Mouse (Mus musculus): Measurements from ENCODE around the gene Nbl1.
A peak's percentile ranks its signal among the peaks of the same experiment; 100 is the strongest.

The Nbl1 gene

GRCm38 (mm10) chr4:139100326-139100725, 7.5 kb upstream of the Nbl1 start:
- no peak for DNase-seq (ENCODE audit: low spot score in 2 of 2)

DNA sequence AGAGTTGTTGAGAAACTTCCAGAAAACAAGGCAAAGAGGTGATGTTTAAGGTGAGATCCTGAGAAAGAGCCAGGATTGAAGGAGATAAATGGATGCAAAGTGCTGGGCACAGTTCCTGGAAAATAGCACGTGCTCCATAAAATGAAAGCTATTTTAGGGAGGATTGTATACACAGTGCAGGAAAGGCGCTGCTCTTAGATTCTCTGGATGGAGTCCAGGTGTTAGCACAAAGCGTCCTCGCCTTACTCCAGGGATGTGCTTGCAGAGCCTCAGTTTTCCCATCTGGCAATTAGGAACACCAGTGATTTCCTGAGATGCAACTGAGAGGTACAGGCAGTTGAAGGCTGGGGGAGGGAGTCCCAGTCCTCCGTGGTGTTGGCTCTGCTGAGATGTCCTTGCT, 3.4 kb upstream of the Nbl1 start:
- DNase-seq (ENCODE audit: low spot score in 2 of 2), result no peak

GRCm38 (mm10) chr4:139095406-139095805, 2.6 kb upstream of the Nbl1 start:
- DNase-seq (ENCODE audit: low spot score in 2 of 2), result no peak

GRCm38 (mm10) chr4:139093196-139093530, 370 bp upstream of the Nbl1 start:
- DNase-seq (ENCODE audit: low spot score in 2 of 2), result no peak

DNA sequence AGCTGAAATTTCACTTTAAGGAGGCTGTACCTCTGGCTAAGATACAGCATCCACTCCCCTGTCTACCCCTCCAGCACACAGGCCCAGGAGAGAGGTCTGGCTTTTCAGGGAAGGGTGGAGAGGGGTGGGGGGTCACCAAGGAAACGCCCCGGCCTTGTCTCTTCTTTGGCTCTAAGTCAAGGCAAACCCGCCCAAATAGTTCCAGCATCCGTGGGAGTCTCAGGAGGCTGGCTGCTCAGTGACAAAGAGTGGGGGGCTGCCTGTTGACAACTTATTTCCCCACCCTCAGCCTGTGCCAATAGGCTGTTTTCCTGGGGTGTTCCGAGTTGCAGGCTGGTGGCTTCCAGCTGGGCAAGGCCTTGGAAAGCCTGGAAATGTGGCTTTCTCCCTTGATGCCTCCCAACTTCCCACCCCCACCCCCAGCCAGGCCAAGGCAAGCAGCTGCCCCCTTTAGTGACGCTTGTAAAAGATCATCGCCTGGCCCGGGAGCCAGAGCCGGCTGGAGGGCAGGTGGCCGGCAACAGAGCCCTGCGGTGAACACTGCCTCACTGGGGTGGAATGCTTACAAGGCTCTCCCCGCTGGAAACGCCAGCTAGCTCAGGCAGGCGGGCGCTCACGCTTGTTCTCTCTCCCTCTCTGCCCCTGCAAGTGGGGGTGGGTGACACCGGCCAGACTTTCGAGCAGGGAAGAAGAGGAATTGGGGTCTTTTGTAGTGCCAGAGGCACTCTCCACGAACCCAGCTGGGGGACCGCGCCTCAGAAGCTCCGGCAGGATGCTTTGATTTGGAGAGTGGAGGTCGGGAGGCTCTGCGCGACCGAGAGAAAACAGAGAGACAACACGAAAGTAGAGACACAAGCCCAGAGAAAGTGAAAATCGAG, 1.1 kb downstream of the Nbl1 start:
- DNase-seq (ENCODE audit: low spot score in 2 of 2), result no peak

DNA sequence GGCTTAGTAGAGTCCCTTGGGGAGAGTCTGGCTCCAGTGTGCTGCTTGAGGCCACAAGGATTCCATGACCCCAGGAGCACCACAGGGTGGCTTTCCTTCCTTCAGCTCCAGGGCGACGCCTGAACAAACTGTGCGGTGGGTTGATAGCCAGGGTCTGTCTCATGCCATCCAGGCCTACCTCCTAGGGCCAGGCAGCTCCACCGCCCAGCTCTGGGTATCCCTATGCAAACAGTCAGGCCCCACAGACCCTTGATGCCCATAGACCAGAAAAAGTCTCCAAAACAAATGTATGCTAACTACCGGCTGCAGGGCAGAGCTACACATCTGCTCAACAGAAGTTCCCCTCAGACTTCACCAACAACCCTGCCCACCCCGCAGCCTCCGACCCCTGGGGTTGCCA, 1.7 kb downstream of the Nbl1 start:
- no peak for DNase-seq (ENCODE audit: low spot score in 2 of 2)

DNA sequence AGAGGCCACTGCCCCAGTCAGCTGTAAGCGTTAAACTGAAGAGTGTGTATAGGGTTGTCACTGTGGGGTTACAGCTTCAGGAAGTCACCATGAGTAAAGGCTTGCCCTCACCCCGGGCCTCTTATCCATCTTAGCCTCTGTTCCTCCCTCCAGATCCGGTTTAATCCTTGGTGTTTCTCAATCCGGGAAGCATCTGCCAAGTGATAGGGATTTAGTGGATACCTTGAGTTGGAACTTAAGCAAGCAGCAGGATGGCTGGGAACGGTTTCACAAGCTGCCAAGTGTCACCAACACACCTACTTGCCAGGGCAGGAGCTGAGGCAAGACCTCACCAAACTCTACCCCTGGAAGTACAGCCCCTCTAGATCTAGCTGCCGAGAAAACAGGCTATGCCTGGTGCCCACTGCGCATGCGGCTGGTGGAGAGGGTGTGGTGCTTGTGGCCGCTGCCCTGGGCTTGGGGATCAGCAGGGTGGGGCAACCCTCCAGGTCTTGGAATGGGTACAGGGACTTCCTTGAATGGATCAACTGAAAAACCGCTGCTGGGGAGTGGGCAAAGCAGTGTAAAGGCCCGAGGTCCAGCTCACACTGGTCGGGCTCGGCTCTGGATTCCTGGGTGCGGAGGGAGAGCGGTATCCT, 2.4 kb downstream of the Nbl1 start:
- no peak for DNase-seq (ENCODE audit: low spot score in 2 of 2)

DNA sequence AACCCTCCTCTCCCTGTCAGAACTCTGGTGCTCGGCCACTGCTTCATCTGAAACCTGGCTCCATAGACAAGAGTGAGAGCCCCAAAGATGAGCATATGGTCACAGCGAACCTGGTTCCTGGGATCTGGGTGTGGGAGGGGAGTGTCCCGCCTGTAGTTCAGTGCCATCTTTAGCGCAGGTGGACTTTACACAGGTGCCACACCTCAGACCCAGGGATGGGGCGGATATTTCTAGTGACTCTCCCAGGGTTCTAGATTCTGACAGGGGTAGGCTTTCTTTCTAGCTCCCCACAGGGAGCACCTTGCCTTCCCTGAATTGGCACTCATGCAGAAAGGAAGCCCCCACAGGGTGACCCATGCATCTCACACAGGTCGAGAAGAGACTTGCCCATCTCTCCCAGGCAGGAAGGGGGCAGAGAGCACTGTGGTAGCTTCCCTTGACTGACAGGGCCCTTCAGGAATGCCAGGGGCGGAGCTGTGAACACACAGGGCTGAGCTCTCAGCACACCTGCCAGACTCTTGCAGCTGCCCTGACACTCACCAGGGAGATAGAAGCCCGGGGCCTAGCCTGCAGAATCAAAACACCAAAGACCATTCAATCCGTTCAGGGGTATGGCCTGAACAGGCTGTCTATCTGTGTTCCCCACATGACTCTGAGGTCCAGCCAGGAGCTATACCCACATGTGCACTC, 3.7 kb downstream of the Nbl1 start:
- no peak for DNase-seq (ENCODE audit: low spot score in 2 of 2)

- no peak for DNase-seq (ENCODE audit: low spot score in 2 of 2)
Measured at GRCm38 (mm10) chr4:139086984-139087383, 5.8 kb downstream of the Nbl1 start.

- DNase-seq (ENCODE audit: low spot score in 2 of 2), result peak in 1 of 2 experiments; percentile 57
Measured at GRCm38 (mm10) chr4:139086037-139086436, 6.8 kb downstream of the Nbl1 start.

DNA sequence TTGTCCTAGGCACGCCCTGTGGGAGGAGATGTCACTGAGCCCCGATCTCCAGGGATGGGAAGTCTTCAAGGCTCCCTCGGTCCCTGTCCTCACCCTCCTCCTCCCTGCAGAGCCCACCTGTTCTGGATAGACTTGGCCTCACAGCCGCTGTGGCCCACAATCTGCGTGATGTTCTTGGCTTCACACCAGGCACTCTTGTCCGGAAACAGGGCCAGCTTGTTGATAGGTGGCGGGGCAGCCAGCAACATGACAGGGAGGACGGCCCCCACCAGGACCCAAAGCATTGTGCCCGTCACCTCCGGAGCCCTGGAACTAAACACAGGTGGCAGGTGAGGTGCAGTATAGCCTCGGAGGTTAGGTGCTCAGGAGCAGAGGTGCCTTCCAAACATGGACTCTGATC, 7.5 kb downstream of the Nbl1 start:
- no peak for DNase-seq (ENCODE audit: low spot score in 2 of 2)

GRCm38 (mm10) chr4:139082790-139083564, 9.8 kb downstream of the Nbl1 start:
- DNase-seq (ENCODE audit: low spot score in 2 of 2), result no peak

DNA sequence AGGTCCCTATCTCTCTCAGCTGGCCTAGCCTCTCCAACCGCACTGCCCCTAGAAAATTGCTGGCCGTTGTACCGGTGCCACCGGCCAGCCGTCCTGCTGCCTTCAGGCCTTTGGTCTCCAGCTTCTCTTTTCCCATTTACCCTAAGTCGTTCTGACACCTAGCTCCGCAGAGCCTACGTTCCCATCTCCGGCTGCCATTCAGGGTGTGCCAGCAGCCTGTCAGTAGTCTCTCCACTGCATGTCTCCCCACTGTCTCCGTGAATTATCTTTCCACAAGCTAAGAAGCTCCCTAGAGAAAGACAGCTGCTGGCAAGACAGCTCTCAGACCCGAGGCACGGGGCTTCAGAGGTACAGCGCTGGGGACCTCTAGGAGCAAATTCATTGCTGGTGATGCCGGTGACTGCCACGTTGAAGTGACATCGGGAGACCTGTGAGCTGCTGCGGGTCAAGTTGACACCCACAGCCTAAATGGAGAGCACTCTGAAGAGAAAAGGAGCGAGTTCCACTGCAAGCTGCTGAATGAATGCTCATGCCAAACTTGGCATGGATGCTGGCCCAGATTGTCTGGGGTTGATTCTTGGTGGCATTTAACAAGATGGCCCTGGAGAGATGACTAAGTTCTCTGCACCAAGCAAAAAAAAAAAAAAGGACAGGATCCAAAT, 11.4 kb downstream of the Nbl1 start:
- DNase-seq (ENCODE audit: low spot score in 2 of 2), result no peak

DNA sequence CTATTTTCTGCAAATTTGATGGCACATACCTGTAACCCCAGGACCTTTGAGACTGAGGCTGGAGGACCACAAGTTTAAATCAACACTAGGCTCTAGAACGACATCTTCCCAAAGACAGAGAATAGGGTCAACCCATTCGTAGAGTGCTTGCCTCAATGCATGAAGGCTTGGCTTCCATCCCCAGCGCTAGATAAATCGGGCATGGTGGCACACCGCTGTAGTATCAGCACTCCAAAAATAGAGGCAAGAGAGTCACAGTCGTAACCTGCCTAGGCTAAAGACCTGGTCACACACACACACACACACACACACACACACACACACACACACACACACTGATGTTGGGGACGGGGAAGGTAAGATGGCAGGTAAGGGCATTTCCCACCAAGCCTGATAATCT, 12.5 kb downstream of the Nbl1 start:
- no peak for DNase-seq (ENCODE audit: low spot score in 2 of 2)

- no peak for DNase-seq (ENCODE audit: low spot score in 2 of 2)
Measured at GRCm38 (mm10) chr4:139079439-139079838, 13.4 kb downstream of the Nbl1 start.

GRCm38 (mm10) chr4:139078726-139079125, 14.1 kb downstream of the Nbl1 start:
- no peak for DNase-seq (ENCODE audit: low spot score in 2 of 2)

GRCm38 (mm10) chr4:139078313-139078712, 14.5 kb downstream of the Nbl1 start:
- no peak for DNase-seq (ENCODE audit: low spot score in 2 of 2)

DNA sequence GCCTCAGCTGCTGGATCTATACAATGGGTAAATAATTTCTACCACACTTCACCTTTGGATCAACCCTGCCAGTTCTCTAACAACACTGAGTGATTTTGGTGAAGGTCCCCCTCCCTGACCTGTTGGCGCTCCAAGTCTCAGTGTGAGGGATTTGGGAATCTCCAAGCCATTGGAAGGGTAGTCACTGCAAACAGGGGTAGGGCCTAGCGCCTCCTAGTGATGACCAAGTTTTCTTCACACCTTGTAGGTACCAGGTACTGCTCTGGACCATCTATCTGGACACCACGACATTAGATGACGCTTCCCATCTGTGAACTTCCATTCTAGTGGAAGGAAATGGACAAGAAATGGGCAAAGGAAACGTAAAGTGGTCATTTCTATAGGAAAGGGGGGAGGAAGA, 16.9 kb downstream of the Nbl1 start:
- no peak for DNase-seq (ENCODE audit: low spot score in 2 of 2)

DNA sequence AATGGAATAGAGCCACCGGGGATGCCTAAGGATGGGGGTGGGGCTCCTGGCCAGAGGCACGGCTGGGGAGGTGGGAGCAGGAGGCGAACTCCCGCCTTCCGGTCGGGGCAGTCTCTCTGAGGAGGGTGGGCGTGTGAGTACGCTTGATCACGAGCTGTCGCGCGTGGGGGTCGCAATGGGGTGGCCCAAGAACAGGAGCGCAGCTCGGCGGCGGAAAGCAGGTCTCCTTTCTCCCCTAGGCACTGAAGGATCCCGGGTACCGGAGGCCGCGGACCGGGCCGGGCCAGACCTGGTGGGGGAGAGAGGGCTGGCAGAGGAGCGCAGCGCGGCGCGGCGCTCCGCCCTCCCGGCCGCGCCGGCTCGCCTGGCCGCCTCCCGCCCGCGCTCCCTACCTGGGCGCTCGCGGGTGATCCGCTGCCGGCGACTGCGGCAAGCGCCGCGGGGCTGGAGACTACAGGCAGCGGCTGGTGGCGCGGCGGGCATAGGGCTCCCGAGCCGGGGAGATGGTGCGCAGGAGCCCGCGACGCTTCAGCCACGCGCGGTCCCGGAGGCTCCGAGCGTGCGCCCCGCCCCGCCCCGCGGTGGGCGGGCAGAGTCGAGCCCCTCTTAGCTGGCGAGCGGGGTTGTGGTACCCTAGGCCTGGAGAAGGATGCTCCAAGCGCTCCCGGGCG, 17.6 kb downstream of the Nbl1 start, which contains the start of gene Htr6:
Htr6 (minus strand) TSS at position 530 of the 671 bp plus-strand sequence.
- DNase-seq (ENCODE audit: low spot score in 2 of 2), result no peak

DNA sequence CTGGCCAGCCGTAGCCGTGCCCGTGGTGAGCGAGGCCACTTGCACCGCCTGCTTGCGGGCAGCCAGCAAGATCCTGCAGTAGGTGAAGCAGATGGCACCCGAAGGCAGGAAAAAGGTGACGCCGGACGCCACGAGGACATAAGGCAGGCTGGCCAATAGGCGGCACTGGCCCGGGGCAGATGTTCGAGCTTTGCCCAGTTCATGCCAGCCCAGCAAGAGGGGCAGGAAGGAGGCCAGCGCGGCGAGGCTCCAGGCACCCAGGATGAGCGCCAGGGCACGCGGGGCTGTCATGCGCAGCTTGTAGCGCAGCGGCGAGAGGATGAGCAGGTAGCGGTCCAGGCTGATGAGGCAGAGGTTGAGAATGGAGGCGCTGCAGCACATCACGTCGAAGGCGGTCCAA, 18.7 kb downstream of the Nbl1 start:
- DNase-seq (ENCODE audit: low spot score in 2 of 2), result no peak

- no peak for DNase-seq (ENCODE audit: low spot score in 2 of 2)
Measured at GRCm38 (mm10) chr4:139068287-139068686, 24.5 kb downstream of the Nbl1 start.

All from urinary bladder, adult 18-20 months (tissue).